Mouse (Mus musculus) liver, embryonic 12.5 days (tissue): ENCODE results near the gene Agbl4. TPM values are rescaled to one million over a fixed set of nuclear protein-coding genes. Genes with fewer than 3 reads are reported as not detected.

Experiments
- ATAC-seq: fragments of 200-750 bp; cut with Nextera tagmentation; 2 replicates; pipeline ENCODE4 v1.8.0; 2017; ENCODE audit warnings: moderate number of reproducible peaks, mild to moderate bottlenecking, moderate library complexity
- H3K27ac ChIP-seq: fragments of 300-500 bp; sonication (generic); 2 replicates; pipeline ENCODE4 v1.5.1; 2016; ENCODE audit warnings: mild to moderate bottlenecking
- H3K27me3 ChIP-seq: fragments of 300-500 bp; sonication (generic); replicated peaks from 2 replicates; pipeline ENCODE4 v1.6.1; 2016; ENCODE audit warnings: mild to moderate bottlenecking, moderate library complexity
- H3K36me3 ChIP-seq: fragments of 300-500 bp; sonication (generic); 2 replicates; pipeline ENCODE4 v1.6.1; 2016; ENCODE audit warnings: mild to moderate bottlenecking, moderate library complexity
- H3K4me1 ChIP-seq: fragments of 300-500 bp; sonication (generic); 2 replicates; pipeline ENCODE4 v1.6.1; 2016
- H3K4me2 ChIP-seq: fragments of 300-500 bp; sonication (generic); 2 replicates; pipeline ENCODE4 v1.6.1; 2016; ENCODE audit warnings: mild to moderate bottlenecking, moderate library complexity
- H3K4me3 ChIP-seq: fragments of 300-500 bp; sonication (generic); 2 replicates; pipeline ENCODE4 v1.5.1; 2016; ENCODE audit warnings: mild to moderate bottlenecking, moderate library complexity
- H3K9ac ChIP-seq: fragments of 300-500 bp; sonication (generic); 2 replicates; pipeline ENCODE4 v1.6.1; 2016; ENCODE audit warnings: mild to moderate bottlenecking, moderate library complexity
- H3K9me3 ChIP-seq: fragments of 300-500 bp; sonication (generic); replicated peaks from 2 replicates; pipeline ENCODE4 v1.6.1; 2016; ENCODE audit warnings: mild to moderate bottlenecking, moderate library complexity
- WGBS: fragments of 180-500 bp; shearing (Covaris S2); methylation state at CpG from one replicate; pipeline ENCODE4 v1.1.7; 2016; ENCODE audit not compliant: insufficient replicate concordance; 5-methylcytosine and 5-hydroxymethylcytosine counted together
- polyA plus RNA-seq: library from polyadenylated mRNA; unstranded; fragments of >200 nt; fragmentation: Nextera tagmentation; extraction: Ambion mirVana; gene quantifications from 2 replicates; pipeline ENCODE4 v1.2.1, GENCODE M21; 2016

Gene Agbl4
- polyA plus RNA-seq, 1 experiment from 2014 or later: not detected

- no peaks in the 10 kb centered on the region for H3K9me3 ChIP-seq
- WGBS: 9% methylated on average over 2 of the region's 2 CpGs
- no peaks in the 10 kb centered on the region for H3K36me3 ChIP-seq
- H3K4me3 ChIP-seq: no peak overlapping the region
- H3K4me1 ChIP-seq: peaks cover 16% of the 10 kb centered on the region
- no peak overlapping the region for H3K27ac ChIP-seq
- H3K9ac ChIP-seq: no peak overlapping the region
- no peak overlapping the region for H3K4me2 ChIP-seq
- no peaks in the 10 kb centered on the region; the same call in 1 of the 2 replicates for H3K27me3 ChIP-seq
- ATAC-seq: peak; percentile 51; the same call in 1 of the 2 replicates
These were observed 1098.5 kb downstream of the Agbl4 start for GRCm38 (mm10) chr4:111495949-111496348.

GRCm38 (mm10) chr4:111498751-111499150, 1101.3 kb downstream of the Agbl4 start:
- ATAC-seq: no peak
- Histone ChIP-seq H3K36me3 (no peaks in the 10 kb centered on the region), H3K27me3 (no peaks in the 10 kb centered on the region; the same call in 1 of the 2 replicates), H3K9me3 (no peaks in the 10 kb centered on the region), H3K4me3 (no peak overlapping the region), H3K27ac (no peak overlapping the region), H3K9ac (no peak overlapping the region), H3K4me1 (peaks cover 44% of the 10 kb centered on the region), H3K4me2 (no peak overlapping the region)
- 59% methylated on average over 3 of the region's 3 CpGs for WGBS

- Histone ChIP-seq H3K36me3 (no peaks in the 10 kb centered on the region), H3K9ac (no peak overlapping the region; the same call in 1 of the 2 replicates), H3K27ac (peak overlapping the region; percentile 70), H3K4me2 (peak overlapping the region; percentile 52), H3K9me3 (no peaks in the 10 kb centered on the region), H3K4me3 (no peak overlapping the region), H3K4me1 (peaks cover 47% of the 10 kb centered on the region), H3K27me3 (no peaks in the 10 kb centered on the region; the same call in 1 of the 2 replicates)
- WGBS: 32% methylated on average over 1 of the region's 1 CpGs
- ATAC-seq: peak; percentile 88
These were observed 1104.0 kb downstream of the Agbl4 start for GRCm38 (mm10) chr4:111501441-111501840.

- H3K4me3 ChIP-seq: peak overlapping the region; percentile 15; the same call in 1 of the 2 replicates
- H3K4me1 ChIP-seq: peaks cover 47% of the 10 kb centered on the region
- no peak overlapping the region for H3K9ac ChIP-seq
- H3K36me3 ChIP-seq: no peaks in the 10 kb centered on the region
- H3K4me2 ChIP-seq: peak overlapping the region; percentile 55
- H3K9me3 ChIP-seq: no peaks in the 10 kb centered on the region
- H3K27ac ChIP-seq: peak overlapping the region; percentile 55
- WGBS: 44% methylated on average over 5 of the region's 5 CpGs
- ATAC-seq: peak; percentile 75
- no peaks in the 10 kb centered on the region for H3K27me3 ChIP-seq
These were observed 1105.7 kb downstream of the Agbl4 start for GRCm38 (mm10) chr4:111502965-111503727.

GRCm38 (mm10) chr4:111504952-111505351, 1107.5 kb downstream of the Agbl4 start:
- no peak overlapping the region for H3K4me2 ChIP-seq
- no peak overlapping the region for H3K27ac ChIP-seq
- H3K4me1 ChIP-seq: peaks cover 41% of the 10 kb centered on the region
- WGBS: 78% methylated on average over 2 of the region's 2 CpGs
- H3K9ac ChIP-seq: no peak overlapping the region
- H3K36me3 ChIP-seq: no peaks in the 10 kb centered on the region
- H3K27me3 ChIP-seq: no peaks in the 10 kb centered on the region
- H3K9me3 ChIP-seq: no peaks in the 10 kb centered on the region
- no peak overlapping the region for H3K4me3 ChIP-seq
- no peak for ATAC-seq

- WGBS: 28% methylated on average over 2 of the region's 2 CpGs
- Histone ChIP-seq H3K4me2 (no peak overlapping the region), H3K27me3 (no peaks in the 10 kb centered on the region), H3K4me1 (no peaks in the 10 kb centered on the region), H3K9ac (no peak overlapping the region), H3K36me3 (no peaks in the 10 kb centered on the region), H3K4me3 (no peak overlapping the region), H3K9me3 (no peaks in the 10 kb centered on the region), H3K27ac (no peak overlapping the region)
- no peak for ATAC-seq
These were observed 1112.7 kb downstream of the Agbl4 start for GRCm38 (mm10) chr4:111510129-111510528.

GRCm38 (mm10) chr4:111513921-111514320, 1116.5 kb downstream of the Agbl4 start:
- no peaks in the 10 kb centered on the region for H3K4me1 ChIP-seq
- H3K27me3 ChIP-seq: no peaks in the 10 kb centered on the region
- no peaks in the 10 kb centered on the region for H3K9me3 ChIP-seq
- no peaks in the 10 kb centered on the region for H3K36me3 ChIP-seq
- WGBS: 52% methylated on average over 3 of the region's 3 CpGs
- no peak overlapping the region for H3K4me3 ChIP-seq
- no peak overlapping the region for H3K9ac ChIP-seq
- H3K27ac ChIP-seq: no peak overlapping the region
- ATAC-seq: no peak
- H3K4me2 ChIP-seq: no peak overlapping the region

GRCm38 (mm10) chr4:111516136-111516535, 1118.7 kb downstream of the Agbl4 start:
- Histone ChIP-seq H3K4me2 (no peak overlapping the region), H3K4me1 (no peaks in the 10 kb centered on the region), H3K9ac (no peak overlapping the region), H3K27ac (no peak overlapping the region), H3K36me3 (no peaks in the 10 kb centered on the region), H3K4me3 (no peak overlapping the region), H3K9me3 (no peaks in the 10 kb centered on the region), H3K27me3 (no peaks in the 10 kb centered on the region)
- WGBS: 41% methylated on average over 2 of the region's 2 CpGs
- ATAC-seq: peak; percentile 80

GRCm38 (mm10) chr4:111517063-111517792, 1119.8 kb downstream of the Agbl4 start:
- Histone ChIP-seq H3K9me3 (no peaks in the 10 kb centered on the region), H3K27ac (no peak overlapping the region), H3K4me2 (no peak overlapping the region), H3K9ac (no peak overlapping the region), H3K36me3 (no peaks in the 10 kb centered on the region), H3K27me3 (no peaks in the 10 kb centered on the region), H3K4me3 (no peak overlapping the region), H3K4me1 (no peaks in the 10 kb centered on the region)
- 35% methylated on average over 4 of the region's 4 CpGs for WGBS
- no peak for ATAC-seq

- ATAC-seq: no peak
- Histone ChIP-seq H3K36me3 (no peaks in the 10 kb centered on the region), H3K9me3 (no peaks in the 10 kb centered on the region), H3K27me3 (no peaks in the 10 kb centered on the region), H3K9ac (no peak overlapping the region), H3K4me1 (no peaks in the 10 kb centered on the region), H3K27ac (no peak overlapping the region), H3K4me3 (no peak overlapping the region), H3K4me2 (no peak overlapping the region)
- 72% methylated on average over 4 of the region's 4 CpGs for WGBS
These were observed 1120.7 kb downstream of the Agbl4 start for GRCm38 (mm10) chr4:111518191-111518590.

- no peak overlapping the region for H3K27ac ChIP-seq
- H3K4me1 ChIP-seq: no peaks in the 10 kb centered on the region
- no peak overlapping the region for H3K4me3 ChIP-seq
- no peaks in the 10 kb centered on the region for H3K27me3 ChIP-seq
- H3K9me3 ChIP-seq: no peaks in the 10 kb centered on the region
- no peak overlapping the region for H3K9ac ChIP-seq
- H3K36me3 ChIP-seq: no peaks in the 10 kb centered on the region
- WGBS: 46% methylated on average over 3 of the region's 3 CpGs
- no peak for ATAC-seq
- H3K4me2 ChIP-seq: no peak overlapping the region
These were observed 1121.8 kb downstream of the Agbl4 start for GRCm38 (mm10) chr4:111519267-111519666.

- no peaks in the 10 kb centered on the region for H3K4me1 ChIP-seq
- H3K27ac ChIP-seq: no peak overlapping the region
- H3K9ac ChIP-seq: no peak overlapping the region
- no peaks in the 10 kb centered on the region for H3K9me3 ChIP-seq
- 57% methylated on average over 2 of the region's 2 CpGs for WGBS
- ATAC-seq: no peak
- H3K4me3 ChIP-seq: no peak overlapping the region
- H3K27me3 ChIP-seq: no peaks in the 10 kb centered on the region
- H3K36me3 ChIP-seq: no peaks in the 10 kb centered on the region
- no peak overlapping the region for H3K4me2 ChIP-seq
These were observed 1122.5 kb downstream of the Agbl4 start for GRCm38 (mm10) chr4:111520006-111520405.
